Mouse (Mus musculus): ENCODE measurements around the gene Ldb3.
A peak's percentile ranks its signal among the peaks of the same experiment; 100 is the strongest.

Gene Ldb3

DNA sequence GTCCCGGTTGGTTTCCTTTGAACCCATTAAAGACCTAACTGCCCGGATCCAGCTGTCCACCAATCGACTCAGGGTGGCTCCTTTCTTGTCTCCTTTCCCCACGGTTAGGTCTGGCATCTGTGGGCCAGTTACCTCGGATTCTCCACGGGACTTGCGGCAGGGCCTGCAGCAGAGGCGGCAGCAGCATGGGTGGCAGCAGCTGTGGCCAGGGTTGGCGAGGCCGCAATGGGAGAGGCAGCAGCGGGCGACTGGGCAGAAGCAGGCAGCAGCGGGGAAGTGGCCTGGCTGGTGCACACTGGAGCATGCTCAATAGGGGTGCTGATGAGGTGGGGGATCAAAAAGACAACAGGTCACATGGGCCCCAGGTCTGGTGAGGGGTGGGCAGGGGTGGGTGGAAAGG lies 33.3 kb downstream of the Ldb3 start:
- DNase-seq (ENCODE audit: low read depth), result no peak

DNA sequence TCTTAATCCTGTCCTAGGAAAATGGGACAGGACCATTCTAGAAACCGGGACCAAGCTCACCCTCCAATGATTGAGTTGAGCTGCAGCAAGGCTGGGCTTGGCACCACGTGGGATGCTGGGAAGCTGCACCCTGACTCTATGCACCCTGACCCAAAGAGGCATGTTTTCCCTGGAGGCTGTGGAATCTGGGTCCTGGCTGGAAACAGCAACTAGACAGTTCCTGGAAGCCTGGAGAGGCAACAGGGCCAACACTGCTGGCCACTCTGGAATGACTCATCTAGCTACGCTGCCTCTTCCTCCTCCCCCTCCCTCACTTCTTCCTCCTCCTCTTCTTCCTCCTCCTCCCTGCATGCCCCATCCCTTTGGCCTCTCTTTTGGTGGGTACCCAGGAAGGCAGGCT lies 34.4 kb downstream of the Ldb3 start:
- DNase-seq (ENCODE audit: low read depth), result no peak

DNA sequence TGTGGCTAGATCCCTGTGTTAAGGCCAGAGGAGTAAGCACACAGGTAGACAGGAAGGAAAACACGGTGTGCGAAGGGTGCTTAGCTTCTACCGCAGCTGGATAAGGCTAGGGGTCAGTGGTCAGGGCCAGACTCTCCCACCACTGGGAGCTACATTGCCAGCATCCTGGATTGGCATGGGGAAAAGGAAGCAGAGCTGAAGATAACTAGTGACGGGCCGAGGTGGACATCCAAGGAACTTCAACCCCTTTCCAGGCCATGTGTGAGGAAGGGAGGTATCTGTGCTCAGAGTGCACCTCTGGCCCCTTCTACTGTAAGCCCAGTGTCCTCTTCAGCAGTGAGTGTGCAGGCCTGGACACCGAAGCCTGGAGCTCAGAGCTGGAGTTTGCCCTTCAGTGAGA lies 35.0 kb downstream of the Ldb3 start:
- no peak for DNase-seq (ENCODE audit: low read depth)

DNA sequence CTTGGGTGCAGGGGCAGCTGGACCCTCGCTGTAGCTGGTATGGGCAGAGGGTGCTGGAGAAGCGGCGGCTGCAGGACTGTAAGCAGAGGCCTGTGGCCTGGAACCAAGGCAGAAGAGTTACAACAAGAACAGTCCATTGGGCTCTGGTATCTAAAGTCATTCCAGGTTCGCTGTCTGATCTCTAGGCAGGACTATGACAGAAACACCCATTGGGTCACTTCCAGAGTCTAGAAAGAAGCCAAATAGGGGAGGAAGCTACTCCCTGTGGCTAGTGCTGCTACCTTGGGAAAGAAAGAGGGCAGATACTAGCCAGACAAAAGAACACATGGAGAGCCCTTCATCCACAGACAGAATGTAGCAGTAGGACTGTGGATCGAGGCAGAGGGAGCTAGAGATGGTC lies 36.3 kb downstream of the Ldb3 start:
- no peak for DNase-seq (ENCODE audit: low read depth)

DNA sequence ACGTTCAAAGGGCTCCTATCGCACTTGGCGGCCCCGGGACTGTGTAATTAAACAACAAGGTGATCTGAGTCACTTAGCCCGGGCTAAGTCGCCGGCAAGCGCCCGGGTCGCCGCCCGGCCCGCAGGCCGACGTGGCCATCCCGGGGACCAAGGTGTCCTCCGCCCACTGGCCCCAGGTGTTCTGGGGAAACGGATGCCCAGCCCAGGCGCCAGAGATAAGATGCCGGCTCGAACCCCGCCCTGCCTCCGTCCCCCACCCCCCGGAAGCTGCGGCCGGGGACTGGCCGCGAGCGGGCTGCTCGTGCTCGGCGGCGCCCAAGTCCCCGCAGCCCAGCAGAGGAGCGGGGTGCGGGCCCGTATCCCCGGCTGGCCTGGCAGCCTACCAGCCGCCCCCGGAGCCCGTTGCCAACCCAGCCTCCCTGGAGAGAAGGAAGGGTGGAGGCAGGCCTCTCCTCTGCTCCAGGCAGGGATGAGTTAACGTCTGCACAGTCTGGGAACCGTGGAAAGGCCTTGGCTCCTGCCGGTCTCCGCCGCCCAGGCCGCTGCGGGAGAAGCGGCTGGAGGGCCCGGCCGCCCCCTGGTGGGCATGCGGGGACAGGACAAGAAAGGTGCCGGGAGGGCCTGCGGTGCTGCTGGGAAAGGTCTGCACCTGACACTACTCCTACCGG lies 39.3 kb downstream of the Ldb3 start:
- DNase-seq (ENCODE audit: low read depth), result peak; percentile 46

DNA sequence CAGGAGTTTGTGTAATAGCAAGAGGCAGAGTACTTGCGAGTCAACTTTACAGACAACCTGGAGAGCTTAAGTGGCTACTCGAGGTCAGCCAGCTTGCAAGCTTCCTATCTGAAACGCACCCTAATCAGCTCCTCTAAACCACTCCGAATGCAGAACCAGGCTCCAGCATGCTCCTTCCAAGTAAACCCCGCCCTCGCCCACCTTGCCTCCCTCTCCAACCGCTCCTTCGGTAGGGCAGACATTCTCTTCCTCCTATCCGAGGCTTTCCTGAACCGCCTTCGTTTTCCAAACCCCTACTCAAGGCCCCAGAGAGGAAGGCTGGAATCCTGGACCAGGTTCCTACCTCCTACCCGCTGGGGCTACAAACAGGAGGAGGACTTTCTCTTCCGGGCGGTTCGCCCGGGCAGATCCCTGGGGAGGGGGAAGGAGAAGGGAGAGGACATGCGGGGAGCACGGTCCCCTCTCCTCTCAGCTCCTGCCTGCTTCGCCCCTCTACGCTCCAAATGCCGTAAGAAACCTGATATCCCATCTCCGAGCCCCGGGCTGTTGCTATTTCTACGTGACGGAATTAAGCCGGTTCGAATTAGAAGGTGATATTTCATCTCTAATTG lies 40.0 kb downstream of the Ldb3 start:
- no peak for DNase-seq (ENCODE audit: low read depth)

DNA sequence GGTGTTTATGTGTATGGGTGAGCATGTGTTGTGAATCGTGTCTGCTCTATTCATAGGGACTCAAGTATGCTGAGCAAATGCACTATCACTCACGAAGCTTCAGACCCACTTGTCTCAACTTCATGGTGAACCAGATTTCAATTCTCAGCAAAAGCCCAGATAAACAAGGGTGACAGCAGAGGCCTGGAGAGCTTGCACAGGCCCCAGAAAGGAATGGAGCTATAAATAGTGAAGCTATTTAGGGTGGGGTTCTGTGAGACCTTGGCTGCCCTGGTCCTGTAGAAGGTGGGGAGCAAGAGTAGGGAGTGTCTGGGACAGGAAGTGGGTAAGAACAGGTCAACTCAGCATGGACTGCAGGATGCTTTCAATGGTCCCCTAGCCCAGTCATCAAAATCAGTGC lies 43.9 kb downstream of the Ldb3 start:
- DNase-seq (ENCODE audit: low read depth), result no peak

DNA sequence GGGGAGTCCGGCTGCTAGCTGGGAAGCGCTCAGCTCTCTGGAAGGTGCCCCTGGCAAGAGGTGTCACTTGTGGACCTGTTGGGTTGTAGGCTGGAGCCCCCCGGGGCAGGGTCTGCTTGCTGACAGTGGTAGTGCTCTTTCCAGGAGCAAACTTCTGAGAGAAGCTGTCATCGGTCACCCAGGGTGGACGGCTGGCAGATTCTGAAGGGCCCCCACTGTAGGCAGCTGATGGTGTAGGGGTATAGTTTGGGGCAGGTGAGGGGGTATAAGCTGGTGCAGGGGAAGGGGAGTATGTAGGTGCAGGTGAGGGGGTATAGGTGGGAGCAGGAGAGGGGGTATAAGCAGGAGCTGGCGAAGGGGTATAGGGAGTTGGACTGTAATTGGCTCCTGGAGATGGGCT lies 44.5 kb downstream of the Ldb3 start:
- no peak for DNase-seq (ENCODE audit: low read depth)

DNA sequence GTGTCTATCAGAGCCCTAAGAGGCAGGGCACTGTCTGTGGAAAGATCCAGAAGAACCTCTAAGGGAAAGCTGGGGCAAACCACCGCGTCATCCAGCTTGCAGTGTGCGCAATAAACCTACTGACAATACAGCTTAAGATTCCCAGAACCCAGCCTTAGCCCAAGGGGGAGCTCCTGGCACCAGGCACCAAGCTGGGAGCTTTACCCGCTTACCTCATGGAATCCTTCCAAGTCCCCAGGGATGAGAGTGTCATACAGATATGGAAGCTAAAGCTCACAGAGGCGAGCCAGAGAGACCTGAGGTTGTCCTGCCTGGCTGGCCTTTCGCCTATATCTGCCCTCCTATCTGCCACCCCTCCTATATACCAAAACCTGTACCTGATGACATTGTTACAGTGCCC lies 44.9 kb downstream of the Ldb3 start:
- DNase-seq (ENCODE audit: low read depth), result no peak

DNA sequence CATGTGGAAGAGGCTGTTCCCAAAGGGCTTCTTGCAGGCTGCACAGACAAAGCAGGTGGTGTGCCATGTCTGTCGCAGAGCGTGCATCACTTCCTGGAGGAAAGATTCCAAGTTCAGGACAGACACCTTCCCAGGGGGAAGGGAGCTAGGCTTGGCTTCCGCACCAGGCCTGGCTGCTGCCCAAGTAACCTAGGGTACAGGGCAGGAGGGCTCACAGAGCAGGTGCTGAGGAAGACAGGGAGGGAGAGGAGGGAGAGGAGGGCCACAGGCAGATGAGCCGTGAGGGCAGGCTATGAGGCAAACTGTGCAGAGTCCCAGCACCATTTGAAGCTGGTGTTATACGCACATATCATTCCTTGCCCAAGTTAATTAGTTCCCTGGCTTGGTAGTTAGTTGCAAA lies 46.6 kb downstream of the Ldb3 start:
- no peak for DNase-seq (ENCODE audit: low read depth)

DNA sequence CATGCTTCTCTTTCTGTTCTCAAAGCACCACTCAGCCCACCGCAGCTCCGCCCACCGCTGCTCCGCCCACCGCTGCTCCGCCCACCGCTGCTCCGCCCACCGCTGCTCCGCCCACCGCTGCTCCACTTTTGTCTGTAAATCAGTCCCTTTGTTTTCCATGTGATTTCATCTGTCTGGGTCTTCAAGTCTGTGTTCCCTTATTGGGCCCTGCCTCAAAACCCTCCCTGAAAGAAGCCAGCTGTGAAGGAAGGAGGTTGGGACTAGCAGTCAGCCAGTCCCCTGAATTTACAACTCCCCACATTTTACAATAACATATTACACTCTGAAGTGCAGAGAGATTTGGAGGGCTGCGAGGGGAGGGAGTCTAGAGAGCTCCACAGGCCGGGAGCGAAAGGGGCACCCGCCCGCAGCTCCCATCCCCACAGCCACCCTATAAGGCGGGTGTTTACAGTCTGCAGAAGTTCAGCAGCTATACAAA lies 47.8 kb downstream of the Ldb3 start:
- no peak for DNase-seq (ENCODE audit: low read depth)

DNA sequence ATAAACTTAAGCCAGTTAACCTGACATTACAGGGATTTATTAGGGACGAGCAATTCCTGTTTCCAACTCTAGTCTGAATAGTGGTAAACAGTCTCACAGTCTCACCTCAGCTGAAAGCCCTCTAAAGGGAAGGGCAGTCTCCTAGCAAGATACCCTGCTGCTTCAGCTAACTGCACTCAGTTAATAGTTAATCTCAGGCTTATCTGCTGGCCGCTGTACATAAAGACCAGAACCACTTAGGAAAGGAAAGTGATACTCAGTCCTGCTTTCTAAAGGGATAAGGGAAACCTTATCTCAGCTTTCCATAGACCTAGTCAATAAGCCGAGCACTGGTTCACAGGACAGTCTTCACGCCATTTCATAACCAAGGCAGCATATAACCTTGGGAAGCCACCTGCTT lies 52.6 kb downstream of the Ldb3 start:
- no peak for DNase-seq (ENCODE audit: low read depth)

DNA sequence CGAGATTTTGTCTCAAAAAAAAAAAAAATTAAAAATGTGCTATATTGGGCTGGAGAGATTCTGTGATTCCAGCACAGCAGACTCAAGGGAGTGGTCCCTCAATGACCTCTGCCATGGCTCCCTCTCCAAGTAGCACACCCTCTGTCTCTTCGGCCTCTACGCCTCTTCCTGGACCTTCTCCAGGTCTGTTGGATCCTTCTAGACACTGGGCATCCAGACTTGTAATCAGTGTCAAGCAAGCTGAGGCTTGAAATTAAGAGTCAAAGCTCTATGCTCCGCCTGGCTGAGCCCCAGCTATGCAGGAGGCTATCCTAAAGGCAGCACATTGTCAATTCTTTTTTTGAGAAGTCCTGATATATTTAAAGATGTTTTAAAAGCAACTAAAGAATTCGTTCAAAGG lies 54.9 kb downstream of the Ldb3 start:
- DNase-seq (ENCODE audit: low read depth), result no peak

DNA sequence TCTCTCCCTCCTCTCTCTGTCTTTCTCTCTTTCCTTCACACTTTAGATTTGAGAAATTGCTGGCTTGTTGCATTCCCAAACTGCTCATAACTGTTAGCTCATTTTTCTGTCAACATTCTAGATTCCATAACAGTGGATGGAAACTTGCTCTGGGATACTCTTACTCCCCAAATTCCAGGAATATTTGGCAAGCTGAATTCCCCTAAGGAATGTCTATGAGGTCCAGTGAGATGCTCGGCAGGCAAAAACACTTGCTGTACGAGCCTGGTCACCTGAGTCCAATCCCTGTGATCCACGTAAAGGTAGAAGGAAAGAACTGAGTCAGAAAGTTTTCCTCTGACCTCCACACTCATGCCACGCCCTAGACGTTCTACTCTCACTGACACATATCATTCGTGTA lies 55.9 kb downstream of the Ldb3 start:
- no peak for DNase-seq (ENCODE audit: low read depth)

DNA sequence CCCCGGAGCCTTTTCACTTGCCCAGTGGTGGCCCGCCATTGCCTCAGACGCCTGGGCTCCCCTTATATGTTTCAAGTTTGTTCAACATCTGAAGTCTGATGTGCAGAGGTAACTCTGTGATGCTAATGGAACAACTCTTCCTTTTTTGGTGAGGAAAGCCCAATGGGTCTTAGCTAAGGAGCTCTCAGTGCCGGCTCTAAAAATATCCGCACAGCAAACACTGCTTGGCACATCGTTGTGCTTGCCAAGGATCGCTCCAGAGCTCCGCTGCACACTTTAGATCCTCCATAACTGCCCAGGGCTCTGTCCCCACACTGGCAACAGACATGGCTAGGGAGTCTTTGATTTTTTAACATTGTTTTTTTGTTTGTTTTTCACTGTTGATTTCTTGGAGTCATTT lies 59.7 kb downstream of the Ldb3 start:
- DNase-seq (ENCODE audit: low read depth), result no peak

DNA sequence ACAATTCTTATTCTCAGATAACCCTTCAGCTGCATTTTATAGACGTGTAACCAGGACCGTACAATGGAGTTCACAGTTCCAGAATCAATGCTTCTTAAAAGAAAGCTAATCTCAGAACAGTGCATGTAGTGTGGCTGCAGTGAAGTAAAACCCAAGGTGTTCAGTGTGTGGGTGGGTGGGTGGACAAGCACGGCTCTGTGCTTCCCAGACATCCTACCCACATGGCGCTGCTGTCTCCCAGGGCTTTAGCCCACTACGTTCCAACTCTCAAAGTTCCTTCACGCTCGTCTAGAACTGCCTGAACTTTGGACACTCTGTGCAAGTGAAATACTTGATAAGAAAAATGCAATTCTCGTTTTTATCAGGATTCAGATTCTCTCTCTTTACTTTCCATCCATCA lies 65.8 kb downstream of the Ldb3 start, which contains the start of gene 9230112D13Rik:
Gene 9230112D13Rik (minus strand): TSS at position 101 of the 400 bp plus-strand sequence.
- DNase-seq (ENCODE audit: low read depth), result no peak

DNA sequence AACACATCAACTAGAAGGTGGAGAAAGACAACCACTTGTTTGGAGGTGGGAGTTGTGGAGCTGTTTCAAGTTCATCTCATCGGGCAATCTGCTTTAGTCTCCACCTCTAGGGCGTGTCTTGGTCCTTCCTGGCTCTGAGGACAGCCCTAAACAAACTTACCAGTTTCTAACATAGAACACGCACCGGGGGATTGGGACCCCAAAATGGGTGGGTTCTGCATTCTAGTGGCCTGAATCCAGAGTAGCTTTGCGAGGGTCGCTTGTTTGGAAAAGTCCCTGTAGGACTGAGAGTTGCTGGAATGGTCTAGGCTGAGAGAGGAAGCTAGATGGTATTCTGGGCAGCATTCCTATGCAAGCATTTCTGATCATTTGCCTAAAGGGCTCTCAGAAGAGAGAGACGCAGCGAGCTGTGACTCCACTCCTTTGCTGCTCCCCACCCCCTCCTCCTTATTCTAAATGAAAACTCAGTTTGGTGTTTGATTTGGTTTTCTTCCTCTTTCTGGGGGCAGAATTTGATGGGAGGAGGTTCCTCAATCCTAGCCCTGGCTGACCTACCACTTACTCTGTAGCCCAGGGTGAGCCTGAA lies 70.4 kb downstream of the Ldb3 start:
- no peak for DNase-seq (ENCODE audit: low read depth)

DNA sequence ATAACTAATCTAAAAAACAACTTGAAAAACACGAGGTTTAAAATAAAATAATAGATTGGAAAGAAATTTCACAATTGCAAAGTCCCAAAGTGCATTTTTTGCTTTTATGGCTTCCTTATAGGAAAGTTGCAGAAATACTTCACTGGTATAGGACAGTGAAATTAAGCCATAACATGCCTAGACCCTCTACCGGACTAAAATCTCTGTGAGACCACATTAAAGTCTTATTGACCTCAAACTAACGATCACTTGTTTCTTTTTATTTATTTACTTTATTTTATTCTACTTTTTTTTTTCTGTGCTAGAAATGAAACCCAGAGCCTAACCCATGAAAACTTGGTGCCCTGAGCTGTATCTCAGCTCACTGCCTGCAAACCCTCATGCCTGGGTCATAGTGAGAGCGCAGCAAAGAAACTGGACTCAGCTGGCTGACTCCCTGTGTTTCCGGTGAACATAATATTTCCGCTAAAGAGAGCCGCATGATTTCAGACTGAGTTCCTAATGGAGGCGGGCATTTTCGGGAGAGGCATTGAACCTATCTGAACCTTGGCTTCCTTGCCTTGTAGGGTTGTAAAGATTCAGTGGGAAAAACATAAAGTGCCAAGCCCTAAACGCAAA lies 71.4 kb downstream of the Ldb3 start:
- no peak for DNase-seq (ENCODE audit: low read depth)

DNA sequence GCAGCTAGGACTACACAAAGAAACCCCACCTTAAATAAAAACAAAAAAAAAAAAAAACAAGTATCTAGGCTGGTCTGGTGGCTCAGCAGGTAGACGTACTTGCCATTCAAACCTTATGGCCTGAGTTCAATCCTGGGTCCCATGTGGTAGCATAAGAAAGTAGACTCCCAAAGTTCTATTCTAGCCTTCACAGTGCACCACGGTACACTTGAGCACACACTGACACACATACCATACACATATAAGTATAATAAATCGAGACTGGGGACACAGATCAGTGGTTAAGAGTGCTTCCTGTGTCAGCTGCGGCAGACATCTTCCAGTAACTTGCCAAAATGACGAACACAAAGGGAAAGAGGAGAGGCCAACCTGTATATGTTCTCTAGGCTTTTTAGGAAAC lies 72.6 kb downstream of the Ldb3 start:
- no peak for DNase-seq (ENCODE audit: low read depth)

DNA sequence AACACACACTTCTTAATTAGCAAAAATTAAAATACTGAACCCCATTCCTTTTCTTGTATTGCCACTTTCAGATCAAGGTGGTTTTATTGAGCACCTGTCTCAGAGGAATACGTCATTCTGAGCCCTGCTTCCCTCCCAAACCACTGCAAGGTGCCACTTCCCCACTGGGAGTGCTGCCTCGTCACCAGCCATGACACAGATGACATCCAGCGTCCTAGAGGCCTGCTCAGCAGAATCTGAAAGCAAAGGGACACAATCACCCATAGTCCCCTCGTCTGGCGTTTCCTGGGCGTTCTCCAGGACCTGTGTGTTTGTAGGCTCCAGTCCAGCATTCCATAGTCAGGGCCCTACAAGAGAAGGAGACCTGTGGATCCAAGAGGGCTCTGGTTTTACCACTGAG lies 74.4 kb downstream of the Ldb3 start:
- no peak for DNase-seq (ENCODE audit: low read depth)

DNA sequence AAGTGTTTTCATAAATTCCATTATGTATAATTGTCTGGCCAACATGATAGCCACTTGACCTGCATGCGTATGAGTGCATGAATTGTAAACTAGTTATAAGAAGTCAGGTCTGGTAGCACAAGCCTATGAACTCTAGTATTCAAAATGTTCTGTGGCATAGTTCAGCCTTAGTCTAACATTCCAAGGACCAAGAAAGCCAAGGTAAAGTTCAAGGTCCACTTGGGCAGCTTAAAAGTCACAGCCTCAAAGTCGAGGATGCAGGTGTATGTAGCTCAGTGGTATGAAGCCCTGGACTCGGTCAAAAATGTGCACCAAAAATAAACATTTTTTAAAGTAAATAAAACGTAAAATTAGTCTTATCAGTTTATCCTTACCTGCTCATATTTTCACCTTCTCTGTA lies 75.9 kb downstream of the Ldb3 start:
- no peak for DNase-seq (ENCODE audit: low read depth)

DNA sequence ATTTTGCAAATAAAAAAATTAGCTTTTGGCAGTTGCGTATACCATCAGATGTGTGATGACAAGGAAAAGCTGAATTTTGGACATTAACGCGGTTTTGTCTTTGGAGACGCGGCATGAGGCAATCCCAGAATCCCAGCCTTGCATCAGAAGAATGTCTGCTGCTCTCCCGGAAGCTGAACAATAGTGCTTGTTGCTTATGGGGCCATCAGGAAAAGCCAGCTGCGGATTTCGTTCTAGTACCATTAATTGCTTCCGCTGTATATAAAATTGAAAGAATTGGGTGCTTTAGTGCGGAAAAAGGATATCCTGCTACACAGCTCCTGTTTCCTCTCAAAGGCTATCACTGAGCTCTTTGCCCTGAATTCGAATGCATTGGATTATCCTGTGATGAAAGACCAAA lies 76.6 kb downstream of the Ldb3 start:
- DNase-seq (ENCODE audit: low read depth), result no peak

DNA sequence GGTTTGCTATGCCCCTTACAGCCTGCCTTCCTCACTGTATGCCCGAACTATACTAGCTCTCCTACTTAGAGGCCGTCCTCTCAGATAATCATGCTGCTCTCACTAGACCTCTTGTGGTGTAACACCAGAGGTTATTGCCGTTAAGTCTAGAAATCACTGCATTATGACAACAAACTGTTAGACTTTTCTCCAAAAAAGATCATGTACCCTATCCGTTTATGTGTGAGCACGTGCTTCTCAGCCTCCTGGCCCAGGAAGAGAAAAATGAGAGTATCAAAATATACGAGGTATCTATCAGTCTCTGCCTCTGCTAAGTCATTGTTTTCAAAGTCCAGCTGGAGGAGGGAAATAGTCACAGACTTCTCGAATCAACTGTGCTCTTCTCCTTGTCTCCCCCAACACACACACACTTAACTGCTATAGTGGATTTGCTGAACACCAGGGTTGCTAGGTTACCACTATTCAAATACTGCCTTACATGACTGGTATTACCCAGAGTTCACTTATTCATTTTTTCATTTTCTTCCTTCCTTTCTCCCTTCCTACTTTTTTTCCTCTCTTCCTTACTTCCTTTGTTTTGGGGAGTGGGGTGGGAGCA lies 79.5 kb downstream of the Ldb3 start:
- no peak for DNase-seq (ENCODE audit: low read depth)

Data from c-Kit-positive CD71-positive TER-119-negative erythroid progenitor cells, embryonic 14.5 days (primary cell).